Mouse (Mus musculus) kidney, postnatal 0 days (tissue): Measurements from ENCODE around the gene Gcg. TPM values are rescaled to one million over a fixed set of nuclear protein-coding genes. Genes with fewer than 3 reads are reported as not detected.

ENCODE experiments used
- ATAC-seq: fragments of 200-750 bp; cut with Nextera tagmentation; replicated peaks from 2 replicates; pipeline ENCODE4 v1.8.0; 2017; ENCODE audit warnings: low read depth, moderate number of reproducible peaks, moderate TSS enrichment, moderate library complexity; ENCODE audit not compliant: low FRiP score
- DNase-seq: peaks from one replicate; pipeline ENCODE4 v3.0.0-alpha.2; 2016; ENCODE audit warnings: low spot score
- H3K27ac ChIP-seq: fragments of 300-500 bp; sonication (generic); 2 replicates; pipeline ENCODE4 v1.5.1; 2014; ENCODE audit warnings: mild to moderate bottlenecking
- H3K27me3 ChIP-seq: fragments of 300-500 bp; sonication (generic); 2 replicates; pipeline ENCODE4 v1.6.1; 2014; ENCODE audit warnings: low read length, mixed read lengths; ENCODE audit not compliant: insufficient read depth
- H3K36me3 ChIP-seq: fragments of 300-500 bp; sonication (generic); 2 replicates; pipeline ENCODE4 v1.6.1; 2014; ENCODE audit warnings: low read length, mixed read lengths; ENCODE audit not compliant: insufficient read depth
- H3K4me1 ChIP-seq: fragments of 300-500 bp; sonication (generic); replicated peaks from 2 replicates; pipeline ENCODE4 v1.6.1; 2014; ENCODE audit warnings: antibody characterized with exemption, low read length, mixed read lengths; ENCODE audit not compliant: insufficient read depth
- H3K4me2 ChIP-seq: fragments of 300-500 bp; sonication (generic); 2 replicates; pipeline ENCODE4 v1.6.1; 2014; ENCODE audit warnings: mild to moderate bottlenecking, low read length, moderate library complexity, mixed read lengths
- H3K4me3 ChIP-seq: fragments of 300-500 bp; sonication (generic); replicated peaks from 2 replicates; pipeline ENCODE4 v1.5.1; 2014; ENCODE audit warnings: low read depth, low read length
- H3K9ac ChIP-seq: fragments of 300-500 bp; sonication (generic); 2 replicates; pipeline ENCODE4 v1.6.1; 2014; ENCODE audit warnings: low read depth, low read length
- H3K9me3 ChIP-seq: fragments of 300-500 bp; sonication (generic); replicated peaks from 2 replicates; pipeline ENCODE4 v1.6.1; 2016; ENCODE audit warnings: low read length, inconsistent platforms, mixed read lengths
- CTCF ChIP-seq: IDR thresholded peaks from 2 replicates; pipeline ENCODE4 v1.5.1; 2016; ENCODE audit warnings: antibody characterized with exemption, low read depth, mild to moderate bottlenecking, moderate library complexity
- WGBS: fragments of 180-500 bp; shearing (Covaris S2); extraction: QIAGEN DNeasy Blood & Tissue Kit; methylation state at CpG from one replicate; pipeline ENCODE4 v1.1.7; 2014; 5-methylcytosine and 5-hydroxymethylcytosine counted together
- polyA plus RNA-seq: library from polyadenylated mRNA; unstranded; fragments of >200 nt; fragmentation: Nextera tagmentation; extraction: Ambion mirVana; gene quantifications from 2 replicates; pipeline ENCODE4 v1.2.1, GENCODE M21; 2015

Gcg gene
- polyA plus RNA-seq, 1 experiment from 2014 or later = not detected

GRCm38 (mm10) chr2:62425941-62426340, 57.5 kb downstream of the Gcg start:
- Histone ChIP-seq H3K4me1 (no peaks in the 10 kb centered on the region), H3K4me3 (no peak overlapping the region), H3K36me3 (no peaks in the 10 kb centered on the region), H3K4me2 (no peak overlapping the region), H3K27me3 (no peaks in the 10 kb centered on the region), H3K27ac (no peak overlapping the region), H3K9me3 (no peaks in the 10 kb centered on the region), H3K9ac (no peak overlapping the region)
- 88% methylated on average over 3 of the region's 3 CpGs for WGBS
- TF ChIP-seq CTCF = no peak
- ATAC-seq (no peak), DNase-seq (no peak)

Other genes with a start within 250 kb of the Gcg start
- gene Dpp4, start 71.4 kb downstream of the Gcg start, polyA plus RNA-seq = 87.8 and 97.9 TPM in 2 replicates
- gene Fap, start 90.4 kb upstream of the Gcg start, polyA plus RNA-seq = 5.5 and 6.1 TPM in 2 replicates
- 5.5 and 6.2 TPM in 2 replicates for gene Ifih1, start 162.6 kb upstream of the Gcg start, polyA plus RNA-seq
- gene Gca, start 180.6 kb upstream of the Gcg start, polyA plus RNA-seq = 16.5 and 19.3 TPM in 2 replicates